Mouse (Mus musculus): ENCODE measurements around the gene Rho. TPM values are rescaled to one million over a fixed set of nuclear protein-coding genes. Genes with fewer than 3 reads are reported as not detected.

Rho gene
- total RNA-seq, 4 experiments from 2014 or later = 0.07 to 0.59 (median 0.24) TPM

GRCm38 (mm10) chr6:115914511-115915202, 16.9 kb upstream of the Rho start:
- peak in 1 of 2 experiments; percentile 78 for DNase-seq (ENCODE audit: low spot score in 2 of 2)

- DNase-seq (ENCODE audit: low spot score in 2 of 2) = peak in 1 of 2 experiments; percentile 85
These were observed 15.7 kb upstream of the Rho start for GRCm38 (mm10) chr6:115915601-115916445.

GRCm38 (mm10) chr6:115916611-115917010, 14.9 kb upstream of the Rho start:
- DNase-seq (ENCODE audit: low spot score in 2 of 2) = no peak

- no peak for DNase-seq (ENCODE audit: low spot score in 2 of 2)
These were observed 12.9 kb upstream of the Rho start for GRCm38 (mm10) chr6:115918615-115919014.

GRCm38 (mm10) chr6:115919876-115920275, 11.7 kb upstream of the Rho start:
- DNase-seq (ENCODE audit: low spot score in 2 of 2) = no peak

GRCm38 (mm10) chr6:115924829-115925228, 6.7 kb upstream of the Rho start:
- no peak for DNase-seq (ENCODE audit: low spot score in 2 of 2)

- DNase-seq (ENCODE audit: low spot score in 2 of 2) = no peak
These were observed 5.1 kb upstream of the Rho start for GRCm38 (mm10) chr6:115926416-115926815.

GRCm38 (mm10) chr6:115927292-115928242, 4.0 kb upstream of the Rho start:
- no peak for DNase-seq (ENCODE audit: low spot score in 2 of 2)

- no peak for DNase-seq (ENCODE audit: low spot score in 2 of 2)
These were observed 1.5 kb upstream of the Rho start for GRCm38 (mm10) chr6:115930018-115930417.

GRCm38 (mm10) chr6:115932391-115932790, 843 bp downstream of the Rho start:
- no peak for DNase-seq (ENCODE audit: low spot score in 2 of 2)

GRCm38 (mm10) chr6:115935544-115935943, 4.0 kb downstream of the Rho start:
- DNase-seq (ENCODE audit: low spot score in 2 of 2) = no peak

GRCm38 (mm10) chr6:115938011-115938410, 6.5 kb downstream of the Rho start:
- DNase-seq (ENCODE audit: low spot score in 2 of 2) = no peak

GRCm38 (mm10) chr6:115938798-115939197, 7.2 kb downstream of the Rho start:
- no peak for DNase-seq (ENCODE audit: low spot score in 2 of 2)

GRCm38 (mm10) chr6:115940603-115941002, 9.1 kb downstream of the Rho start:
- DNase-seq (ENCODE audit: low spot score in 2 of 2) = no peak

- DNase-seq (ENCODE audit: low spot score in 2 of 2) = no peak
These were observed 9.6 kb downstream of the Rho start for GRCm38 (mm10) chr6:115941128-115941527.

- no peak for DNase-seq (ENCODE audit: low spot score in 2 of 2)
These were observed 12.2 kb downstream of the Rho start for GRCm38 (mm10) chr6:115943498-115944427.

GRCm38 (mm10) chr6:115944638-115945037, 13.1 kb downstream of the Rho start, which contains the start of gene H1foo:
Gene H1foo (plus strand): TSS chr6:115944938.
- DNase-seq (ENCODE audit: low spot score in 2 of 2) = no peak

GRCm38 (mm10) chr6:115945633-115946032, 14.1 kb downstream of the Rho start:
- no peak for DNase-seq (ENCODE audit: low spot score in 2 of 2)

- DNase-seq (ENCODE audit: low spot score in 2 of 2) = no peak
These were observed 14.8 kb downstream of the Rho start for GRCm38 (mm10) chr6:115946389-115946788.

- no peak for DNase-seq (ENCODE audit: low spot score in 2 of 2)
These were observed 23.0 kb downstream of the Rho start for GRCm38 (mm10) chr6:115954506-115955074.

Data from left cerebral cortex, adult 8-10 months (tissue).